Mouse (Mus musculus) activated CD4-positive, CD25-positive, alpha-beta regulatory T cell, adult 4 months (primary cell): ENCODE measurements around the gene Tpk1. TPM values are rescaled to one million over a fixed set of nuclear protein-coding genes. Genes with fewer than 3 reads are reported as not detected.

Experiments used
- ATAC-seq: one replicate; pipeline ENCODE4 v1.8.0; 2017
- polyA plus RNA-seq, 2 experiments: library from polyadenylated mRNA; unstranded; fragments of 100-300 nt; shearing (Covaris generic); gene quantifications; one replicate each; pipeline ENCODE4 v1.2.1; 2017

The Tpk1 gene
- polyA plus RNA-seq, 2 experiments from 2014 or later: 9.0 to 10.5 TPM

DNA sequence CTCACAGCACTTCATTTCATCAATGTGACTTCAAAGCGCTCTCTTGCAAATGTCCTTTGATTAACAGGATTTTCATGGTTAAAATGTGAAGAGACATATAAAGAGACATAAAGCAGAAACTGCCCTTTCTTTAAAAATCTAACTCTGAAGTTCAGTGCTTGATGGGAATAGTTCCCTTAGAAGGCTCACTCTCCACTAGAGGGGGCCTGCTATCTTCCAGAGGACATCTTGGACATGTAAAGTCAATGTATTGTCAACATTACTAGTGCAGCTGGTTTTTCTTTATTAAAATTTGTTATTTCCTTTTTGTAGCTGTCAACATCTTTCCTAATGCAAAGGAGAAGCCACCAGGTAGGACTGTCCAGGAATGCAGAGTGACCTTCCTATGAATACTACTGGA is 318.4 kb downstream of the Tpk1 start:
- ATAC-seq: no peak

DNA sequence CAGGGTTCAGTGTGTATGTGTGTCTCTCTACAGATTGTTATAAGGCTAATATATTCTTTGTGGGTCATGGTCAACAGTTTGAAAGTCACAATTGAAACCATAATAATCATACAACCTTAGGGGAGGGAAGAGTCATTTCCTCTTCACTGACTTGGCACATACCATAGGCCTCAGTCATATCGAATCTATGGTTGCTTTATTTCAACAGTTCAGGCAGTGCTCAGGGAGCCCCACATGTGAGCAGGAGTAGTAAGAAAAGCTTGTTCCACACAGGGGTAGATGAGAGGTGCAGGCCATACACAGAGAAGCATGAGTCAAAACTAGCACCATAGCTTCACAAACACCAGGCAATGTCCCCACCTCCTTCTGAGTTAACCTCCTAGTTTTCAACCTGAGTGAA is 323.1 kb downstream of the Tpk1 start:
- no peak for ATAC-seq

- ATAC-seq: no peak
Measured at GRCm38 (mm10) chr6:43342386-43342785, 323.7 kb downstream of the Tpk1 start.

GRCm38 (mm10) chr6:43338804-43339203 is 327.3 kb downstream of the Tpk1 start:
- ATAC-seq: no peak

DNA sequence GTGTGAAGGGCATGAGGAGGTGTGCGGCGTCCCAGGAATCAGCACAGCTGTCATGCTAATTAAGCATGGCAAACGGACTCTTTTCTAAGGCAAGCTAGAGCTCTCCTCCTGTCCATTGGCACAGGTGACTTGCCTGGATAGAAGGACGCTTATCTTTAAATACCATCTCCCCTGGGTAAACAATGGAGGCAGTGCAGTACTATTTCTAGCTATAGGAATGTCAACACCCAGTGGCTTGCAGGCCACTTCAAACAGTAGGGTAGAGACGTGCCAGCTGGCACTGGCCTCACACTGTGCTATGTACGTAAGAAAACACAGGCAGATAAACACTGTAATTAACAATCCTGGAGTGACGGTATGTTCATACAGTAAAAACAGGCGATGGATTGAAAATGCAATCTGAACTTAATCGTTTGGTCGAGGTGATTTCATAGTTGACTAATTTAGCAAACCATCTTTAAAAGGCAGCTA is 328.6 kb downstream of the Tpk1 start:
- no peak for ATAC-seq

DNA sequence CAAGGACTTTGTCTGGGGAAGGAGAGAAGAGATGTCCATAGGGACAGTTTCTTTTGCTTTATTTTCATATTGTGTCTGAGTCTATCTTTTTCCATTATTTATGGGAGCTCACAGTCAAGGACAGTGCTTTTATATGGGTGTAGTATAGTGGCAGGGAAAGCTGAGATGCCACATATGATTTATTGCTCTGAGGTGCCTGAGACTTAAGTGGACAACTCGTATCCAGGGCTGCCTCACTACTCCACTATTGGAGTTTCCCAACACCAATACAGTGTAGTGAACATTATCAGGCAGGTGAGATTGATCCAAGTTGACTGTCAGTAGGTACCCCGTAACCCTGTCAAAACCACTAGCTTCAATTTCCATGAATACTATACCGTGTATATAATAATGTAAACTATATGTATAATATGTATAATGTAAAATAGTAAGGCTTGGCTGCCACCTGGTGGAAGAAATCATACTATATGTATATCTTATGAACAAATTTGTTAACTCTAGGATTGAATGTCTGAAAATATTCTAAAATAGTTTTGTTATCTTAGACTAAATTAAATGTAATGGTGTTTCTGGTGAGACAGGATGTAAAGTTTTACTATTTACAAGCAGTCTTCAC is 330.4 kb downstream of the Tpk1 start:
- no peak for ATAC-seq

GRCm38 (mm10) chr6:43333479-43333878 is 332.6 kb downstream of the Tpk1 start:
- no peak for ATAC-seq

DNA sequence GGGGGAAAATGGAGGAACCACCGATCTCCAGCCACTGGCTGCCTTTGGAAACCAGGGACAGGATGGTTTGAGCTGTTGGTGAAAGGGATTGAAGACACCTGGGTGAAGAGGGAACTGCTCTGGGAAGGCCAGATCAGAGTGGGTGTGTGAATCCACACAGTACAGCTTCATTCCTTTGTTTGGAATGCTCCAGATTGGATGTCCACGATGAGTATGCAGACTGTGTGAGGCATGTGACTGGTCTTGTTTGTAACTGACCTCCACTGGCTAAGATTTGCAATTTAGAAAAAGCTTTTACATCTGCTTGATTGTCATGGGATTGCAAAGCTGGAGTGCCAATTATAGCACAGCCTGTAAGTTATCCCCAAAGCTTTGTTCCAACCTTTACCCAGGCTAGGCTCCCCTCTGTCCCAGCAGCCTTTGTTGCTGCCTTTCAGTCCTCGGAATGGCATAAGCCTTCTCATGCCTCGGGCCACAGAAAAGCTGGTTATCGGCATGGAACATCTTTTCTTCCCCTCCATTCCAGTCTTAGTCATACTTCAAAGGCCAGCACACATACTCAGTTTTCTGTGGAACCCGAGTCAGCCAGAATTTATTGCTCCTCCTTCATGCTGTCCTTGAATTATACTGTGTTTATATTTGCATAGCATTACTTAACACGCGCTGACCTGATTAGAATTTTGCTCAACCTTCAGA is 353.0 kb downstream of the Tpk1 start:
- no peak for ATAC-seq

- ATAC-seq: no peak
Measured at GRCm38 (mm10) chr6:43312546-43312945, 353.5 kb downstream of the Tpk1 start.

DNA sequence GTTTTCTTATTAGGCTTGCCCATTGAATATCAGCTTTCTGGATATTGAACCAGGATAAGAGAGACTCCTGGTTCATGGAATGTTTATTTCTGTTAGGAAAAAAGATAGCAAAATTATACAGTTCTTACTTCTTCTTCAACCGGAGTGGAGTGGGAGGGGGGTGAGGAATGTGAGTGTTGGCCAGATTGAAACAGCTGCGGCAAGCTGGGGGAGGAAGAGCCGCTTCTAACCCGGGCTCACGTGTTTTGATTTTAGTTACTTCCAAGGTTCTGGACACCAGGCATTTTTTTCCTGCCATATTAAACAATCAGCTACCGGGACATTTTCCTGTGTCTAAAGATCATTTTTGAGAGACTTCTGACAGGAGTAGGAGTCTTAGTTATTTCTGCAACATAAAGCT is 356.0 kb downstream of the Tpk1 start:
- ATAC-seq: no peak

- ATAC-seq: no peak
Measured at GRCm38 (mm10) chr6:43309454-43309853, 356.6 kb downstream of the Tpk1 start, which contains the start of gene Nobox. Gene Nobox, minus strand, starts transcription at chr6:43309554.

DNA sequence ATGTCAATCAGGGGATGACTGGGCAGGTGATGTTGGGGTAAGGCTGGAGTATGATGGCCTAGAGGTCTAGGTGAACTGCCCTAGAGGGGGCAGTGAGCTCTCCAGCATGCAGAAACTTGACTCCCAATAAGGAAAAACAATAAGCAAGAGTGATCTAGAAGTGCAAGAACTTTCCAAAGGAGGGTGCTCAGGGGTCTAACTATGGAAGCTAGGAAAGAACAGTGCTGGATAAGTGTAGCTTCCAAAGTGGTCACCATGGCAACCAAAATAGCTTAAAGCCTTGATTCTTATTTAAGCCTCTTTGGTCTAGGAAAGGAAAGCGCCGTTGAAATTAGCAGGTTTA is 368.6 kb downstream of the Tpk1 start:
- no peak for ATAC-seq

DNA sequence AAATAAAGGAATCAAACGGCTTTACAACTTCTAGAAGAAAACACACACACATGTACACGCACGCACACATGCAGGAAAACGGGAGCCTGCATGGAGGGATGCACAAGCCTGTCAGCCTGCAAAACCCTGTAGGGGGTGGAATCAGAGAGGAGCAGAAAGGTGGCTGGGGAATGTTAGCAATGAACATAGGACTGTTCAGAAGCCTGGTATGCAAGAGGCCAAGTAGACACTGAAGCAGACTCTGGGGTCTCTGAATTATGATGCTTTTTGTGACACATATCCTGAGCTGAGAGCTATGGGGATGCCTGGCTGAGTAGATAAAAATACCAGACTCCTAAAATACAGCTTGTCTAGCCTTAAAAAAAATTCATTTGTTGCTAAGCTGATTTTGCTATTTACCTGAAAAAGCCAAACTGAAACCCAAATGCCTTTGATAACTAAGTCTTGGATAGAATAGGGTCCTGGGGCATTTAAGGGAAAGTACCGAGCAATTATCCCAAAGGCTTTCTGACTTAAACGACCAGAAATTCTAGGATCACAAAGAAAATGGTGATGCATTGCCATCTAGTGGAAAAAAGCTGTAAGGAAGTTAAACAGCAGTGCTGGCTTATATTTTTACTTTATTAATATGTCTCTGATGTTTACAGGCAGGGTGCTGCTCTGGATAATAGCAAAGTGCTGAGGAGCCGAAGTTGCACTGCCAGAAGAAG is 369.1 kb downstream of the Tpk1 start:
- no peak for ATAC-seq

GRCm38 (mm10) chr6:43295908-43296307 is 370.2 kb downstream of the Tpk1 start:
- ATAC-seq: no peak
